Mouse (Mus musculus): Measurements from ENCODE around the gene Fyn. TPM values are rescaled to one million over a fixed set of nuclear protein-coding genes. Genes with fewer than 3 reads are reported as not detected.
A peak's percentile ranks its signal among the peaks of the same experiment; 100 is the strongest.

Fyn gene
- total RNA-seq (2021): 100 to 1,000 TPM; 128 to 136 TPM

GRCm38 (mm10) chr10:39368572-39369135 is at the start of gene Fyn:
Gene Fyn, plus strand, starts transcription at chr10:39368855.
- intact Hi-C loops (cut with DNase I): loop anchor here (2.0 to 5.0 kb wide), 2 partner anchors 126 to 198 kb away; no protein-coding TSS in a partner anchor
- DNase-seq (ENCODE audit: low spot score in 2 of 2): no peak

DNA sequence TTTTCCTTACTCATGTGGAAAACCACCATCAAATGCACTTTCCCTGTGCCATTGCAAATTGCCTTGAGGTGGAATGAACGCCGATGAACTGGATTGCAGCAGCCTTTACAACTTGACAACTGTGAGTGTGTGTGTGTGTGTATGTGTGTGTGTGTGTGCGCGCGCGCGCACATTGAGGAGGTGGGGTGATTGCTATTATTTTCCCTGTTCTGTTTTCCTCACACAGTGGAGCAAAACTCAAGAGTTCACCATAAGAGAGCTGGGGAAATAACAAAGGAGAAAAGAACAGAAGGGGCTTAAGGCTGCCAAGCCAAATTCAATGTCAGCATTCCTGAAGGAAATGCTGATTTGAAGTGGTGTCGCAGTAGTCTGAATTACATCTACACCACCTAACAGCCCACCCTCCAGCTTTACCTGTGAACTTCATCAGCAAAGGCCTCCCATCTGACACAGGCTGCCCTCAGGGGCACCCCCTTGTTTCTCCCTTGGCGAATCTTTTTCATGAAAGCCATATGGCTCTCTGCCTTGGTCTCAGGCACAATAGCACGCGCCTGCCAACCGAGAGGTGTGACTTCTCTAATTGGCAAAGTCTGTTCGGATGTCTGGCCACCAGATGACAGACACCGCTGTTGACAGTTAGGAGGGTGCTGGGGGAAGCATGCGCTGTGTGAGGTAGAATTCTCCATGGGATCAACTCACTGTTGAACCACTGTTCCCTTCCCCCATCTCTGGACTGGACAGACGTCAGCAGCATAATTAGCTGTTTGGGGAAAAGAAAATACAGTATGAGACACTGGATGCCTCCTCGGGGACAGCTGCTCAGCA is 47.6 kb upstream of the Fyn start:
- peak in 1 of 2 experiments; percentile 9 for DNase-seq (ENCODE audit: low spot score in 2 of 2)
- intact Hi-C loops (cut with DNase I): no loop called here

- no peak for DNase-seq (ENCODE audit: low spot score in 2 of 2)
- intact Hi-C loops (cut with DNase I): no loop called here
These were observed 47.1 kb upstream of the Fyn start for GRCm38 (mm10) chr10:39321623-39321985.

GRCm38 (mm10) chr10:39322143-39322542 is 46.5 kb upstream of the Fyn start:
- no peak for DNase-seq (ENCODE audit: low spot score in 2 of 2)
- intact Hi-C loops (cut with DNase I): no loop called here

DNA sequence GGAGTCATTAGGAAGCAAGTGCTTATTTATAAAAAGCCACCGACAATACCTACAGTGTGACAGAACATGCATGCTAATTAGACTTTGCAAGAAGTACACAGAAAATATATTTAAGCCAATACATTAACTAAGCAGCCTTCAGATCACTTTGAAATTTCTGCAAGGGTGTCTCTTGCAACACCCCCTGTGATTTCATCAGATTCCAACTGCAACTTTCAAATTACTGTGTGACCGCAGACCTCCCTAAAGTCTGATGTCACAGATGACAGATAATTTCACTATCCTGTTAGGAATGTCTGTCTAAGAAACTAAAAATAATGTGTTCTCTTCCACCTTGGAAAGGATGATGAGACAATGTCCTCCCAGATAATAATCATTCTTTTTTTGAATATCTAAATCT is 44.4 kb upstream of the Fyn start:
- intact Hi-C loops (cut with DNase I): no loop called here
- DNase-seq (ENCODE audit: low spot score in 2 of 2): no peak

DNA sequence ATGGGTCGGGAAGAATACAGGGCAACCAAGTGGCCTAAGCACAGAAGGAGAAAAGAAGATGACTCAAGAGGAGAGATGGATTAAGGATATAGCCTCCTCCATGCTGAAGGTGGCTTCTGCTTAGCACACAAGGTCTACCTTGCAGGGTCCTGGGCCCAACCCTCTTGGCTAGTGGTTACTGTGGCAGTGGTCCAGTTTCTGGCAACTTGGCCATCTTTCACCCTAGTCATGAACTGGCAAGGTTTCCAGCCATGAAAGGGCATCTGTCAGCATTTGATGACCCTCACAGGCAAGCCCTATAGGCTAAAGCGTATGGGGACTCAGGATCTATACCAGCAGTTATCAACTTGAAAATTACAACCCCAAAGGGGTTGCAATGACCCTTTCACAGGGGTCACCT is 40.0 kb upstream of the Fyn start:
- no peak for DNase-seq (ENCODE audit: low spot score in 2 of 2)
- intact Hi-C loops (cut with DNase I): no loop called here

GRCm38 (mm10) chr10:39334320-39334719 is 34.3 kb upstream of the Fyn start:
- no peak for DNase-seq (ENCODE audit: low spot score in 2 of 2)

GRCm38 (mm10) chr10:39335880-39336279 is 32.8 kb upstream of the Fyn start:
- intact Hi-C loops (cut with DNase I): no loop called here
- no peak for DNase-seq (ENCODE audit: low spot score in 2 of 2)

More at GRCm38 (mm10) chr10:39334320-39334719, 34.3 kb upstream of the Fyn start:
- intact Hi-C loops (cut with DNase I): no loop called here

DNA sequence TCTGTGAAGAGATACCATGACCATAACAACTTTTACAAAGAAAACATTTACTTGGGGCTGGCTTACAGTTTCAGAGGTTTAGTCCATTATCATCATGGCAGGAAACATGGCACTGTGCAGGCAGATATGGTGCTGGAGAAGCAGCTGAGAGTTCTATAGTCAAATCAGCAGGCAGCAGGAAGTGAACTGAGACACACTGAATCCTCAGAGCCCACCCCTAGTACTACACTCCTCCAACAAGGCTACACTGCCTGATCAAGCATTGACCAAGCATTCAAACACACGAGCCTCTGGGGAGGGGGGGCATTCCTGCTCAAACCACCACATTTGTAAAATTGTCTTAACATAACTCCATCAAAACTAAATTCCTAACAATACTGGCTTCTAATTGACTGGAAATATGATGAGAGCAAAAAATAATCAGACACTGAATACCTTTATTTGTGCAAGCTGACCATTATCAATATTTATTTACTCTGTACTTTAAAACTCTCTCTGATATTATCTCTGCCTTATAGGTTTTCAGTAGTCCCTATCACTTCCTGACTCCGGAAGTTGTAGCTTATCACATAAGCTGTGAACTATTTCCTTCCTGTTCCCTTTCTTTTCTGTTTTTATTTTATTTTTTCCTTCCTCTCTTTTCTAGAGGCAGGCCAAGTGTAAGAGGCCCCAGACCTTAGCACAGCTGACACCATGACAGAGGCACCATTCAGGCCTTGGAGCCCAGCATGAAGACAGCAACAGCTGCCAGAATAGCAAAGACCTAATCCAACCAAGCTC is 29.3 kb upstream of the Fyn start:
- intact Hi-C loops (cut with DNase I): no loop called here

DNA sequence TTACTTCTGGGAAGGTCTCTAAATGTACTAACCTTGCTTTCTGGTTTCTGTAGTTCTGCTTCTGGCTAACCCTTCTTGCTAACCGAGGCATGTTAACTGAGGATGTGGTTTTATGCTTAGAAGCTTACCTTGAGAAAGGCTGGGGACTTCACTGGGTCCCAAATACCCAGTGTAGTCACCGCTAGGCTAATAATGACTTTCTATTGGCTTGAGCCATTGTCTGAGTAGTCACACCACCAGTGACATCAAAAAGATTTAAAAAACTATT is 28.8 kb upstream of the Fyn start:
- DNase-seq (ENCODE audit: low spot score in 2 of 2): no peak
- intact Hi-C loops (cut with DNase I): loop anchor here (10.0 kb wide), 1 partner anchor 85 kb away; no protein-coding TSS in a partner anchor

More for the DNA sequence above, 29.3 kb upstream of the Fyn start:
- no peak for DNase-seq (ENCODE audit: low spot score in 2 of 2)

DNA sequence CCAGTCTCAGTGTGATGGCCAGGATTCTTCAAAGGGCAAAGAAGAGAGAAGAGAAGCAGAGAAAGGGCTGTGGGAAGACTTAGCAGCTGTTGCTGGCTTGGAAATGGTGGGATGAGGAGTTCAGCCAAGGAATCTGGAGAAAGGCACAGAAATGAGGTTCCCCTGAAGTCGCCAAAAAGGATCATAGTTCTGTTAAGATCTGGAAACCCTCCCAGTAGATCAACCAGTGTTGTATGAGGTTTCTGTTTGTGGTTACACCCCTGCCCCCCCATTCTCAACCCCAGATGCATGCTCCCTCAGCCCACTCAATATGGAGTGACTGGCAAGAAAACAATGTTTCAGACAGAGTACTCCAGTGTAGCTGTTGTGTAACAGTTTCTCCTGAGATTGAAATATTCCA is 25.1 kb upstream of the Fyn start:
- intact Hi-C loops (cut with DNase I): loop anchor here (10.0 kb wide), 1 partner anchor 89 kb away; no protein-coding TSS in a partner anchor
- DNase-seq (ENCODE audit: low spot score in 2 of 2): no peak

GRCm38 (mm10) chr10:39345921-39346320 is 22.7 kb upstream of the Fyn start:
- no peak for DNase-seq (ENCODE audit: low spot score in 2 of 2)
- intact Hi-C loops (cut with DNase I): loop anchor here (10.0 kb wide), 1 partner anchor 91 kb away; no protein-coding TSS in a partner anchor

- DNase-seq (ENCODE audit: low spot score in 2 of 2): no peak
- intact Hi-C loops (cut with DNase I): loop anchor here (10.0 kb wide), 1 partner anchor 95 kb away; no protein-coding TSS in a partner anchor
These were observed 18.8 kb upstream of the Fyn start for GRCm38 (mm10) chr10:39349781-39350364.

DNA sequence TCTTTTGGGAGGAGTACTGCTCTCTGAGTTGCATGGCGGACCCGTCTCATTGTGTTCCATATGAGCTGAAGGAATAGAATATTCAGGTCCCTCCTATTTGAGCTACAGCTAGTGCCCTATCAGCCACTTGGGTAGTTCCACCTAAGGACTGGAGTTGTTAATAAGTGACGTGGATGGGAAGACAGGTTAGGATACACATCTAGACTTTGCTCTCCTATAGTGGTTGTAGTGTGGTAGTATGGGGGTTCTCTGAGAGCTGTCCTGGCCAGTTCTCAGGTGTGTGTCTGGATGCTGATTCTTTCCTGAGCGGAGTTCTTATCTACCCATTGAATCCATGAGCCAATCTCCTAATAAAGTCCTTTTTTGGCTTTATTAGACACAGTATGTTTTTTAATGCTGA is 4.5 kb upstream of the Fyn start:
- intact Hi-C loops (cut with DNase I): no loop called here
- DNase-seq (ENCODE audit: low spot score in 2 of 2): no peak

DNA sequence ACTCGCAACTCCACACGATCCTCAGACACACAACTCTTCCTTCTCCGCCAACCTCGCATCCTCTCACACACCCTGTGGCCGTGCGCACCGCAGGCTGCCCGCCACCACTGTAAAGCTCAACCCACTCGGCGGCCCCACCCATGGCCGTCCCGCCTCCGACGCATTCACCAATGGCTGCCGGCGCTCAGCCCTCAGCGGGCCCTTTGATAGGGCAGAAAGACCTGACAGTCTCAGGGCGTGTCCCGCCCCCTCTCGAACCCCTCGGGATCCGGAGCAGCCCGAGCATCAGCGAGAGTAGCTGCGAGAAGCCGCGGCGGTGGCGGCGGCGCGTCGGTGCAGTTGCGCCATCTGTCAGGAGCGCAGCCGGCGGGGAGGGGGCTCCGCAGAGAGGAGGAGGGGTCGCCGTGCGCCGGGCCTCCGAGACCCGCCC is 862 bp downstream of the Fyn start:
- intact Hi-C loops (cut with DNase I): loop anchor here (2.0 to 5.0 kb wide), 2 partner anchors 127 to 199 kb away; no protein-coding TSS in a partner anchor
- DNase-seq (ENCODE audit: low spot score in 2 of 2): peak; percentile 97 to 99

DNA sequence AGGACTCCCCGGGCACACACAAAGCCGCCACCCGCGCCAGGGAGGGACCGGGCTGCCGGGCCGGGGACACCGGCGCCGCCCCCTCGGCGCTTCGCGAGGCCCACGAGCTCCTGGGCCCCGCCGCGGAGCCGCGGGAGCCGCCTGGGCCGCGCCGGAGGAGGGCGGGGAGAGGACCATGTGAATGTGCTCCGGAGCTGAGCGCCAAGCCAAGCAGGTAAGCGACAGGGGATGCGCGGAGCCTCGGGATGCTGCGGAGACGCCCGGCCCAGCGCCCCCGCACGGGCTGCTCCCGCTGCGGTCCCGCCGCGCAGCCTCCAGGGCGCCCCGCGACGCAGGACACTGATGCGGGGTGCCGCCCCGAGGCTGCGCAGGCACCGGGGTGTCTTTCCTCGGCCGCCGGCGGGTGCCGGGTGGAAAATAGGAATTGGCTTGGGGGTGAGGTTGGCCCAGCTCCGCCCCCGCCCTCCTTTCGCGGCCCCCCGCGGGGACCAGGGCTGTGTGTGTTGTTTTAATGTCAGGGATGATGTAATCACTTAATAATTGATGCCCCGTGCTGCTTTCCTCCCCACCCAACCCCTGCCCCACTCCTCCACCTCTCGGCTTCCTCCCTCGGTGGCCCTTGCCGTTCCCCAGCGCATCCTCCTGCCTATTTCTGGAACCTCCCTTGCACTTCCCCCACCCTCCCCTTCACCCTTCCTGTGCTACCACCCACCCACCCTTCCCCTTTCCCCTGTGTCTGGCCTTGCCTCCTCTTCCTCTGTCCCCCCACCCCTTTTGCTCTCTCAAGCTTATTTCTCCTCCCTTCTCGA is 1.5 kb downstream of the Fyn start:
- intact Hi-C loops (cut with DNase I): loop anchor here (2.0 to 5.0 kb wide), 5 partner anchors 57 to 199 kb away; no protein-coding TSS in a partner anchor

GRCm38 (mm10) chr10:39370786-39371221 is 2.1 kb downstream of the Fyn start:
- intact Hi-C loops (cut with DNase I): loop anchor here (5.0 kb wide), 3 partner anchors 56 to 146 kb away; no protein-coding TSS in a partner anchor
- DNase-seq (ENCODE audit: low spot score in 2 of 2): peak; percentile 24 to 35

More for the DNA sequence above, 1.5 kb downstream of the Fyn start:
- peak; percentile 39 to 53 for DNase-seq (ENCODE audit: low spot score in 2 of 2)

DNA sequence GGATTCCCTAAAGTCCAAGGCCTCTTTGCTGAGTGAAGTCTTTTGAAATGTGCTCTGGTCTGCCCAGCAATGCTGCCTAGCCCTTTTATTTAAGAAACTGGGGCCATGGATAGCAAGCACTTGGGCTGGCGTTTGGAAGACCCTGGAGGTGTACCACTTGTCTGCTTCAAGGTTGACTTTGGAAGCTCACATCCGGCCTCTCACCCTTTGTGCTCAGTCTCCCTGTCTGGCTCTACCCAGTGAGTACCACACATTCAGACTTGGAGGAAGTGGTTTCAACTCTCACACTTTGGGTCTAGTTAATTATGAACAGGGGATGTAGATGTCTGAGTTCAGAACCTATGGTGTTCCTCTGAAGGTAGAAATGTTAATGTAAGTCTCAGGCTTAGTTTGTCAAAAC is 2.8 kb downstream of the Fyn start:
- intact Hi-C loops (cut with DNase I): loop anchor here (5.0 kb wide), 3 partner anchors 56 to 146 kb away; no protein-coding TSS in a partner anchor
- no peak for DNase-seq (ENCODE audit: low spot score in 2 of 2)

DNA sequence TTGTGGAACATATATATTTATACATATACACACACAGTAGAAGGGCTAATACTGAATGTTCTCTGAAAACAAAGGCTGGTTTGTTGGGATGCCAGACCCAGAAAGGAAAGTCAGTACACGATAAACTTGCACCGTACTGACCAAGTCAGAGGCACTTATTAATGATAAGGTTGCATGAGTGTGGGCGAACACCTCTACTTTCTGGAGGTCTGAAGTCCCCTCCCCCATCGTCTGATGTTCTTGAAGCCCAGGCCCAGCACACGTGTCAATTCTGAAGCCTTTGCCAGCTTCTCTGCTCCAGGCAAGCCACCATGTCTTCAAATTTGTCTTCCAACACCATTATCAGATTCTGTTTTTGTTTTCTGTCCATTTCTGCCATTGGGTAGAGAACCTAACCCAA is 3.3 kb downstream of the Fyn start:
- DNase-seq (ENCODE audit: low spot score in 2 of 2): no peak
- intact Hi-C loops (cut with DNase I): loop anchor here (5.0 kb wide), 3 partner anchors 55 to 145 kb away; no protein-coding TSS in a partner anchor

Measured in left cerebral cortex, postnatal 25 days (tissue).